Mouse (Mus musculus) lung, postnatal 0 days (tissue): Measurements from ENCODE around the gene Kdm1b.

Experiments used
- CTCF ChIP-seq: IDR thresholded peaks from 2 replicates; pipeline ENCODE4 v1.5.1; 2016; ENCODE audit warnings: antibody characterized with exemption, mild to moderate bottlenecking
- EP300 ChIP-seq: IDR thresholded peaks from 2 replicates; pipeline ENCODE4 v1.6.1; 2016; ENCODE audit warnings: antibody characterized with exemption, mild to moderate bottlenecking, control low read depth

- TF ChIP-seq EP300 (no peak), CTCF (no peak)
These were observed 19.5 kb downstream of the Kdm1b start for GRCm38 (mm10) chr13:47062756-47063155.
